Mouse (Mus musculus) lung, embryonic 16.5 days (tissue): ENCODE measurements at regions not wholly inside any gene's neighbourhood (a gene's known extent, or its start where the extent isn't known, plus 50 kb on each side); places are given as distances from the start of the nearest gene placed in this dataset.

Experiments used
- ATAC-seq: fragments of 200-750 bp; cut with Nextera tagmentation; 2 replicates; pipeline ENCODE4 v1.8.0; 2017; ENCODE audit warnings: low read depth, mild to moderate bottlenecking, moderate library complexity
- H3K27ac ChIP-seq: fragments of 300-500 bp; sonication (generic); 2 replicates; pipeline ENCODE4 v1.5.1; 2014; ENCODE audit warnings: mild to moderate bottlenecking, control low read depth, low read length
- H3K27me3 ChIP-seq: fragments of 300-500 bp; sonication (generic); 2 replicates; pipeline ENCODE4 v1.6.1; 2014; ENCODE audit warnings: low read depth, low read length, mixed read lengths; ENCODE audit not compliant: control insufficient read depth, insufficient read depth
- H3K36me3 ChIP-seq: fragments of 300-500 bp; sonication (generic); 2 replicates; pipeline ENCODE4 v1.6.1; 2014; ENCODE audit warnings: low read length; ENCODE audit not compliant: control insufficient read depth, insufficient read depth
- H3K4me1 ChIP-seq: fragments of 300-500 bp; sonication (generic); replicated peaks from 2 replicates; pipeline ENCODE4 v1.6.1; 2014; ENCODE audit warnings: low read length, mixed read lengths; ENCODE audit not compliant: control insufficient read depth, insufficient read depth
- H3K4me2 ChIP-seq: fragments of 300-500 bp; sonication (generic); 2 replicates; pipeline ENCODE4 v1.6.1; 2014; ENCODE audit warnings: low read depth, low read length, control low read depth
- H3K4me3 ChIP-seq: fragments of 300-500 bp; sonication (generic); 2 replicates; pipeline ENCODE4 v1.5.1; 2014; ENCODE audit warnings: mild to moderate bottlenecking, low read length, control low read depth
- H3K9ac ChIP-seq: fragments of 300-500 bp; sonication (generic); 2 replicates; pipeline ENCODE4 v1.6.1; 2014; ENCODE audit warnings: low read length, control low read depth
- H3K9me3 ChIP-seq: fragments of 300-500 bp; sonication (generic); 2 replicates; pipeline ENCODE4 v1.6.1; 2016; ENCODE audit warnings: low read length; ENCODE audit not compliant: control insufficient read depth
- WGBS: fragments of 180-500 bp; shearing (Covaris S2); extraction: QIAGEN DNeasy Blood & Tissue Kit; methylation state at CpG from one replicate; pipeline ENCODE4 v1.1.7; 2014; 5-methylcytosine and 5-hydroxymethylcytosine counted together

GRCm38 (mm10) chr2:166326932-166327331 lies 171.5 kb upstream of the Sulf2 start:
- WGBS = 88% methylated on average over 5 of the region's 5 CpGs
- peaks cover 3% of the 10 kb centered on the region; the same call in 1 of the 2 replicates for H3K27me3 ChIP-seq
- no peak overlapping the region for H3K4me3 ChIP-seq
- no peak for ATAC-seq
- peaks cover 24% of the 10 kb centered on the region for H3K4me1 ChIP-seq
- H3K4me2 ChIP-seq = no peak overlapping the region
- no peak overlapping the region for H3K9ac ChIP-seq
- H3K27ac ChIP-seq = no peak overlapping the region
- H3K9me3 ChIP-seq = no peaks in the 10 kb centered on the region
- H3K36me3 ChIP-seq = no peaks in the 10 kb centered on the region

GRCm38 (mm10) chr2:166324954-166325353 lies 169.5 kb upstream of the Sulf2 start:
- Histone ChIP-seq H3K4me2 (no peak overlapping the region), H3K9ac (0 out of 2 replicates have a peak overlapping the region, but pooled peaks have one; percentile 7), H3K36me3 (no peaks in the 10 kb centered on the region), H3K4me1 (peaks cover 24% of the 10 kb centered on the region), H3K4me3 (no peak overlapping the region), H3K9me3 (no peaks in the 10 kb centered on the region), H3K27me3 (peaks cover 5% of the 10 kb centered on the region; the same call in 1 of the 2 replicates), H3K27ac (no peak overlapping the region)
- WGBS = 41% methylated on average over 3 of the region's 3 CpGs
- ATAC-seq = peak; percentile 10; the same call in 1 of the 2 replicates

- Histone ChIP-seq H3K4me1 (peaks cover 24% of the 10 kb centered on the region), H3K27ac (no peak overlapping the region), H3K36me3 (no peaks in the 10 kb centered on the region), H3K27me3 (peaks cover 4% of the 10 kb centered on the region; the same call in 1 of the 2 replicates), H3K4me2 (no peak overlapping the region), H3K9ac (no peak overlapping the region), H3K4me3 (no peak overlapping the region), H3K9me3 (no peaks in the 10 kb centered on the region)
- WGBS = 17% methylated on average over 10 of the region's 10 CpGs
- peak; percentile 72 for ATAC-seq
Measured at GRCm38 (mm10) chr2:166324439-166324838, 169.0 kb upstream of the Sulf2 start.

- Histone ChIP-seq H3K27me3 (peaks cover 8% of the 10 kb centered on the region; the same call in 1 of the 2 replicates), H3K9ac (no peak overlapping the region), H3K4me1 (peaks cover 24% of the 10 kb centered on the region), H3K36me3 (no peaks in the 10 kb centered on the region), H3K4me3 (no peak overlapping the region), H3K9me3 (no peaks in the 10 kb centered on the region), H3K4me2 (no peak overlapping the region), H3K27ac (no peak overlapping the region; the same call in 1 of the 2 replicates)
- 43% methylated on average over 6 of the region's 6 CpGs for WGBS
- ATAC-seq = no peak
Measured at GRCm38 (mm10) chr2:166322668-166323043, 167.2 kb upstream of the Sulf2 start.

GRCm38 (mm10) chr2:166321992-166322667 lies 166.7 kb upstream of the Sulf2 start:
- Histone ChIP-seq H3K27ac (no peak overlapping the region), H3K4me2 (no peak overlapping the region), H3K9me3 (no peaks in the 10 kb centered on the region), H3K4me3 (no peak overlapping the region), H3K27me3 (peaks cover 8% of the 10 kb centered on the region; the same call in 1 of the 2 replicates), H3K4me1 (peaks cover 24% of the 10 kb centered on the region), H3K36me3 (no peaks in the 10 kb centered on the region), H3K9ac (no peak overlapping the region)
- ATAC-seq = no peak
- 54% methylated on average over 6 of the region's 6 CpGs for WGBS

GRCm38 (mm10) chr2:166316409-166316916 lies 161.0 kb upstream of the Sulf2 start:
- 60% methylated on average over 10 of the region's 10 CpGs for WGBS
- H3K4me2 ChIP-seq = no peak overlapping the region
- no peaks in the 10 kb centered on the region for H3K4me1 ChIP-seq
- H3K9me3 ChIP-seq = no peaks in the 10 kb centered on the region
- H3K9ac ChIP-seq = no peak overlapping the region
- peaks cover 16% of the 10 kb centered on the region for H3K27me3 ChIP-seq
- no peak overlapping the region for H3K27ac ChIP-seq
- H3K36me3 ChIP-seq = no peaks in the 10 kb centered on the region
- no peak for ATAC-seq
- H3K4me3 ChIP-seq = no peak overlapping the region

GRCm38 (mm10) chr2:166310438-166310837 lies 155.0 kb upstream of the Sulf2 start:
- Histone ChIP-seq H3K9me3 (no peaks in the 10 kb centered on the region), H3K36me3 (no peaks in the 10 kb centered on the region), H3K27ac (no peak overlapping the region), H3K27me3 (peaks cover 17% of the 10 kb centered on the region), H3K9ac (no peak overlapping the region), H3K4me1 (no peaks in the 10 kb centered on the region), H3K4me2 (no peak overlapping the region), H3K4me3 (no peak overlapping the region)
- WGBS = 55% methylated on average over 5 of the region's 5 CpGs
- no peak for ATAC-seq

GRCm38 (mm10) chr2:166309882-166310281 lies 154.4 kb upstream of the Sulf2 start:
- Histone ChIP-seq H3K9me3 (no peaks in the 10 kb centered on the region), H3K4me1 (peaks cover 3% of the 10 kb centered on the region), H3K4me3 (no peak overlapping the region), H3K36me3 (no peaks in the 10 kb centered on the region), H3K27ac (no peak overlapping the region), H3K4me2 (no peak overlapping the region), H3K9ac (no peak overlapping the region), H3K27me3 (peaks cover 17% of the 10 kb centered on the region)
- no peak for ATAC-seq
- WGBS = 88% methylated on average over 2 of the region's 2 CpGs

GRCm38 (mm10) chr2:166307551-166307950 lies 152.1 kb upstream of the Sulf2 start:
- 64% methylated on average over 13 of the region's 13 CpGs for WGBS
- Histone ChIP-seq H3K27me3 (peaks cover 11% of the 10 kb centered on the region), H3K9me3 (no peaks in the 10 kb centered on the region), H3K27ac (no peak overlapping the region), H3K36me3 (no peaks in the 10 kb centered on the region), H3K9ac (no peak overlapping the region), H3K4me3 (no peak overlapping the region), H3K4me1 (peaks cover 3% of the 10 kb centered on the region), H3K4me2 (no peak overlapping the region)
- ATAC-seq = no peak
